Mouse (Mus musculus) liver, embryonic 14.5 days (tissue): ENCODE data around the gene Hdac11. TPM values are rescaled to one million over a fixed set of nuclear protein-coding genes. Genes with fewer than 3 reads are reported as not detected.
A peak's percentile ranks its signal among the peaks of the same experiment; 100 is the strongest.

ENCODE experiments used
- ATAC-seq: fragments of 200-750 bp; cut with Nextera tagmentation; 2 replicates; pipeline ENCODE4 v1.8.0; 2017; ENCODE audit warnings: moderate number of reproducible peaks, mild to moderate bottlenecking, moderate library complexity; ENCODE audit not compliant: insufficient read depth
- DNase-seq, 3 experiments: peaks; one replicate each; pipeline ENCODE4 v3.0.0-alpha.2; 2012 to 2013; ENCODE audit warnings: low read depth in 3 of 3, low spot score in 3 of 3
- H3K27ac ChIP-seq: fragments of 300-500 bp; sonication (generic); 2 replicates; pipeline ENCODE4 v1.5.1; 2014; ENCODE audit warnings: moderate library complexity, mild to moderate bottlenecking, control low read depth, inconsistent platforms
- H3K27me3 ChIP-seq: fragments of 300-500 bp; sonication (generic); 2 replicates; pipeline ENCODE4 v1.6.1; 2014; ENCODE audit warnings: mild to moderate bottlenecking, low read length, moderate library complexity; ENCODE audit not compliant: control insufficient read depth, insufficient read depth
- H3K36me3 ChIP-seq: fragments of 300-500 bp; sonication (generic); replicated peaks from 2 replicates; pipeline ENCODE4 v1.6.1; 2014; ENCODE audit warnings: low read depth; ENCODE audit not compliant: control insufficient read depth, insufficient read depth
- H3K4me1 ChIP-seq, 2 experiments: fragments of 200-500 bp in 1 of 2; fragments of 300-500 bp in 1 of 2; sonication (generic) in 1 of 2; replicated peaks; 2 replicates each; pipeline ENCODE4 v1.6.1; 2012 to 2014; ENCODE audit warnings: antibody characterized with exemption in 1 of 2, inconsistent platforms in 1 of 2, low read length in 1 of 2; ENCODE audit not compliant: control insufficient read depth in 2 of 2, insufficient read depth in 2 of 2
- H3K4me2 ChIP-seq: fragments of 300-500 bp; sonication (generic); 2 replicates; pipeline ENCODE4 v1.6.1; 2014; ENCODE audit warnings: low read depth, mild to moderate bottlenecking, control low read depth, moderate library complexity
- H3K4me3 ChIP-seq, 2 experiments: fragments of 200-500 bp in 1 of 2; fragments of 300-500 bp in 1 of 2; sonication (generic) in 1 of 2; 2 replicates each; pipeline ENCODE4 v1.5.1; 2012 to 2014; ENCODE audit warnings: low read depth in 2 of 2, low read length in 2 of 2, mild to moderate bottlenecking in 2 of 2, control low read depth in 1 of 2, inconsistent platforms in 1 of 2, moderate library complexity in 1 of 2; ENCODE audit not compliant: insufficient read depth in 1 of 2
- H3K9ac ChIP-seq: fragments of 300-500 bp; sonication (generic); replicated peaks from 2 replicates; pipeline ENCODE4 v1.6.1; 2014; ENCODE audit warnings: mild to moderate bottlenecking, control low read depth, moderate library complexity
- H3K9me3 ChIP-seq: fragments of 300-500 bp; sonication (generic); 2 replicates; pipeline ENCODE4 v1.6.1; 2016; ENCODE audit warnings: low read length, mixed read lengths; ENCODE audit not compliant: control insufficient read depth
- CTCF ChIP-seq: IDR thresholded peaks from 2 replicates; pipeline ENCODE4 v1.5.1; 2016; ENCODE audit warnings: antibody characterized with exemption, low read depth, control low read depth
- EP300 ChIP-seq: IDR thresholded peaks from 2 replicates; pipeline ENCODE4 v1.6.1; 2016; ENCODE audit warnings: antibody characterized with exemption, low read depth
- WGBS: fragments of 180-500 bp; shearing (Covaris S2); extraction: QIAGEN DNeasy Blood & Tissue Kit; methylation state at CpG from one replicate; pipeline ENCODE4 v1.1.7; 2014; ENCODE audit not compliant: insufficient replicate concordance; 5-methylcytosine and 5-hydroxymethylcytosine counted together
- polyA plus RNA-seq, 2 experiments: library from polyadenylated mRNA; depleted of rRNA in 1 of 2; stranded (reverse) in 1 of 2; unstranded in 1 of 2; fragments of >200 nt; fragmentation: Nextera tagmentation in 1 of 2; extraction: Ambion mirVana in 1 of 2; gene quantifications; 2 replicates each; pipeline versions ENCODE4 v1.2.1 to v1.2.3; 2012 to 2014

Gene Hdac11
- polyA plus RNA-seq, 2 experiments = 4.8 to 12.1 TPM

DNA sequence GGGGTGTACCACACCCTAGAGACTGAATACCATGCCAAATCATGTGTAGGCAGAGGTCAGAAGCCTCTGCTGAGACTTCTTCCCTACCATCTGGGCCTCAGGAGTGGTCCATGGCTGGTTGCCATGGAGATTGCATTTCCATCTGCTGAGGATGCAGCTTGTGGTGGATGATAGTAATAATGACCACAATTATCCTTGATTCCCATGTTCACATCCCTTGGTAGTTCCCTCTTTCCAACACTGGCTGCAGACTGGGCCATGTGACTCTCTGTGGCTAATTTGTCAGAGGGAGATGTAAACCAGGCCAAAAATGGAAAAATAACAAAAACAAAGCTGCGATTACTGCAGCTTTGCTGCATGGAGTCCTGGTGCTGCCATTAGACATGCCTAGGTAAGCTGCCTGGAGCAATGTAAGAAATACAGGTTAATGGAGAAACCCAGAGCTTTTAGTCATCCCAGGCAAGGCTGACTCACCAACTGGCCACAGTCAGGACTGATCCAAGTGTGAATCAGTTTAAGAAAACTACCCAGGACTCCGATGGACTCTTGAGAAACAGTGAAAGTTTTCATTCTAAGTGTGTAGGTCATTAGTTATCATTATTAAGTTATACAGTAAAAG, 9.2 kb upstream of the Hdac11 start:
- Histone ChIP-seq H3K4me3 (no peak overlapping the region), H3K4me1 (peaks cover 16 to 22% of the 10 kb centered on the region in 2 experiments), H3K9me3 (no peaks in the 10 kb centered on the region; the same call in 1 of the 2 replicates), H3K27me3 (peaks cover 7% of the 10 kb centered on the region), H3K4me2 (no peak overlapping the region), H3K36me3 (no peaks in the 10 kb centered on the region), H3K9ac (no peak overlapping the region), H3K27ac (no peak overlapping the region)
- DNase-seq (no peak), ATAC-seq (no peak)
- WGBS = 86% methylated on average over 2 of the region's 2 CpGs
- no peak for TF ChIP-seq EP300
- TF ChIP-seq CTCF = no peak

DNA sequence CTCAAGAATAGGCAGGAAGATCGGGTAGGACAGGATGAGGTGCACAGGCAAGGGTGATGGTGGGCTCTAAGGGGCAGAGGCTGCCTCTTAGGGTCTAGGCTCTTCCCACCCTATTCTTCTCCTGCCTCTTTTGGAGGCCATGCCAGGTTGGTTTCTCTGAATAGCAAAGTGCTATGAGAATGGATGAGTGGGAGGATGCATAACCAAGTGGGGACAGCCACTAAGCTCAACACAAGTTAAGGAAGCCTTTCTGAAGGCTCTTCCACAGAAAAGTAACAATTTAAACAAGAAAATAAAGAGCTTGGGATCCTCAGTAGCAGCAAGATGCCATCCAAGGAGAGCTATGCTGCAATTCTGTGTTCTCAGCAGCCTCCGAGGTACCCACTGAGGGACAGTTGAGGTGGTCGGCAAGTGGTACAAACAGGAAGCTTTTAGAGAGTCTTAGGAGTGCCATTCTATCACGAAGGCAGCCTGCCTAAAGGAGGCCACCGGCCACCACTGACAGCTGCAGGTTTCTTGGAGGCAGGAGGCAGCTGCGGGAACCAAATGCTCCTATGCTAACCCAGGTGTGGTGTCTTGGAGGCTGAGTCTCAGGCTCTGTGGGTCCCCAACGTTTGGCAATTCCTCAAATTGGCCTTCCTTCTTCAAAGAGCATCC, 3.4 kb upstream of the Hdac11 start:
- peak overlapping the region; percentile 41 for H3K9ac ChIP-seq
- H3K36me3 ChIP-seq = no peaks in the 10 kb centered on the region
- DNase-seq (no peak), ATAC-seq (no peak)
- peaks cover 38 to 54% of the 10 kb centered on the region in 2 experiments for H3K4me1 ChIP-seq
- no peaks in the 10 kb centered on the region; the same call in 1 of the 2 replicates for H3K27me3 ChIP-seq
- no peak overlapping the region for H3K4me3 ChIP-seq
- TF ChIP-seq CTCF (no peak), EP300 (no peak)
- peak overlapping the region; percentile 56 for H3K4me2 ChIP-seq
- H3K27ac ChIP-seq = no peak overlapping the region
- H3K9me3 ChIP-seq = no peaks in the 10 kb centered on the region
- WGBS = 36% methylated on average over 7 of the region's 7 CpGs

GRCm38 (mm10) chr6:91153549-91154064, 2.9 kb upstream of the Hdac11 start:
- H3K9me3 ChIP-seq = no peaks in the 10 kb centered on the region
- peak overlapping the region; percentile 56 for H3K4me2 ChIP-seq
- H3K4me3 ChIP-seq = peak overlapping the region; percentile 27 to 39; a peak in 3 of 4 replicates
- no peak for ATAC-seq
- TF ChIP-seq CTCF (no peak), EP300 (no peak)
- no peaks in the 10 kb centered on the region; the same call in 1 of the 2 replicates for H3K27me3 ChIP-seq
- no peak overlapping the region; the same call in 1 of the 2 replicates for H3K9ac ChIP-seq
- peak in 2 of 3 experiments; percentile 41 to 58 for DNase-seq
- H3K36me3 ChIP-seq = no peaks in the 10 kb centered on the region
- peaks cover 44 to 60% of the 10 kb centered on the region in 2 experiments for H3K4me1 ChIP-seq
- H3K27ac ChIP-seq = no peak overlapping the region
- 6% methylated on average over 10 of the region's 10 CpGs for WGBS

DNA sequence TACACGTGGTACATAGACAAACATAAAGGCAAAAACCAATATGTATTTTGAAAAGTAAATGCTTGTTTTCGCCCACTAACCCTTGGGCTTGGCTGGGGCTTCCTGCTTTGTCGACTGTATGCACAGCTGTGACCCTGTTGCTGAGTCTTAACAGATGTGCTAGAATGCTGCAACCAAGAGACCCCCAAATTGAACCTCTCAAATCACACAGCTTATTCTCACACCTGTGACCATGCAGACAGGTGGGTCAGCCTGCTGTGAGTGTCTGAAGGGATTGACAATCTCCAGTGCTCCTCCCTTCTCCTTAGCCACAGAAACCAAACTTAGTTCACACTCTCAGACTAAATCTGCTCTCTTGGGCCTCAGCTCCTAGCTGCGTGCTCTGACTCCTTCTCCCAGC, 1.8 kb upstream of the Hdac11 start:
- H3K9me3 ChIP-seq = no peaks in the 10 kb centered on the region
- H3K36me3 ChIP-seq = no peaks in the 10 kb centered on the region
- TF ChIP-seq CTCF (no peak), EP300 (no peak)
- no peak overlapping the region for H3K27ac ChIP-seq
- no peak overlapping the region for H3K9ac ChIP-seq
- H3K4me1 ChIP-seq = peaks cover 55 to 67% of the 10 kb centered on the region in 2 experiments
- H3K27me3 ChIP-seq = no peaks in the 10 kb centered on the region; the same call in 1 of the 2 replicates
- no peak for DNase-seq
- 55% methylated on average over 4 of the region's 4 CpGs for WGBS
- no peak for ATAC-seq
- H3K4me3 ChIP-seq = no peak overlapping the region
- H3K4me2 ChIP-seq = no peak overlapping the region

DNA sequence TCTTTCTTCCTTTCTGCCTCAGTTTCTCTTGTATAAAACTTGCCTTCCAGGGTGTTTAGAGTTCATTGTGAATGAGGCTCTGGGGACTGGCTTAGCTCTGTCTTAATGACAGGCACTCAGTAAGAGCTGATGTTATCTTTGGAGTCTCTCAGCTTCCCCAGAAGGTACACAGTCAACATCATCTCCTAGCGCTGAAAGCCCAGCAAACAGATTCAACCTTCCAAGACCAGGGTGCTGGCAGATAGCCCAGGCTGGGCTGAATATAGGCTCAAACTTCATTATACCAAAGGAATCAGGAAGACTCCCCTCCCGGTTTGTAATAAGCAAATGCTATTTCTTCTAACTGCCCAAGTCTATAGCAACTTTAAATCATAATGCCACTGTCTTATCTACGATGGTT, 1.2 kb upstream of the Hdac11 start:
- no peak overlapping the region for H3K4me3 ChIP-seq
- no peak overlapping the region for H3K9ac ChIP-seq
- peak overlapping the region; percentile 30 for H3K27ac ChIP-seq
- no peaks in the 10 kb centered on the region for H3K9me3 ChIP-seq
- WGBS = 53% methylated on average over 3 of the region's 3 CpGs
- ATAC-seq = no peak
- H3K27me3 ChIP-seq = no peaks in the 10 kb centered on the region; the same call in 1 of the 2 replicates
- peaks cover 60 to 73% of the 10 kb centered on the region in 2 experiments for H3K4me1 ChIP-seq
- TF ChIP-seq EP300 (no peak), CTCF (no peak)
- H3K36me3 ChIP-seq = no peaks in the 10 kb centered on the region
- no peak for DNase-seq
- H3K4me2 ChIP-seq = no peak overlapping the region
